Mouse (Mus musculus): ENCODE data around the gene Dag1. TPM values are rescaled to one million over a fixed set of nuclear protein-coding genes. Genes with fewer than 3 reads are reported as not detected.
"Not testable (repeated sequence)": the region's sequence is repeated elsewhere in the genome, so short reads cannot be mapped to it uniquely, and the experiment has no call there.

Gene Dag1
- total RNA-seq, 2 experiments from 2014 or later: 3.8 to 16.1 TPM

- ATAC-seq (replicated peaks; ENCODE audit: poor library complexity): no peak
Observed at GRCm38 (mm10) chr9:108274476-108275330, 10.9 kb upstream of the Dag1 start.

DNA sequence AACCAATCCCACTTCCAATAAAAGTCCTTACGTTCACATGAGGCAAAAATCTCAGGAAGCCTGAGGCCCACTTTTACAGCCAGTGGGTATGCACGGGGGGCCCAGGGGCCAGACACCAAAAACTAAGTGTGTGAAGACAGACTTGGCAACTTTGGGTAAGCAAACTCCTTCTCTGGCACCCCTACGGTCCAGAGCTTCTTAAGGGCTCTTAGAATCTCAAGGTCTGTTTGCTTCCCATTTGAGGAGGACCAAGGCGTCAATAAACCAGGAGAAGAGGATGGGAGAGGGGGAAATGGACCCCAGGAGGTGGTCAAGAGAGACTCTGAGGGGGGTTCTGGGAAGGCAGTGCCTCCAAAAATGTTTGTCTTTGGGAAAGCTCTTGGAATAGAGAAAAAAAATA lies 9.7 kb upstream of the Dag1 start:
- ATAC-seq (replicated peaks; ENCODE audit: poor library complexity): no peak

DNA sequence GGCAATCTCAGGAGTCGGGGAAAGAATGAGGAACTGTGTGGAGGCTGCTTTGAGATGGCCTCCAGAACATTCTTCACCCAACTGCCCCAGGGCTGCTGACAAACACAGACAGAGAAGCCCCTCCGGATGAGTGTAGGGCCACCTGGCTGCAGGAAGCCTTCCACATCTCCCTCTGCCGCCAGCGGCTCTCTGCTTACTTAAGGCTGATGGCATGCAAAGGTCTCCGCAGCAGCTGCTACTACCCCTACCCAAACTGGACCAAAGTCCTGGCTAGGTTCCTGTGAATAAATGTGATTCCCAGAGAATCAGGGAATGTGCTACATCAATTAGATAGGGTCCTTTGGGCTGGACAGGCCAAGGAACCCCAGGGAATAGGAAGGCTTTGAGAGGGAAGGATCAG lies 8.9 kb upstream of the Dag1 start:
- ATAC-seq (replicated peaks; ENCODE audit: poor library complexity): no peak

DNA sequence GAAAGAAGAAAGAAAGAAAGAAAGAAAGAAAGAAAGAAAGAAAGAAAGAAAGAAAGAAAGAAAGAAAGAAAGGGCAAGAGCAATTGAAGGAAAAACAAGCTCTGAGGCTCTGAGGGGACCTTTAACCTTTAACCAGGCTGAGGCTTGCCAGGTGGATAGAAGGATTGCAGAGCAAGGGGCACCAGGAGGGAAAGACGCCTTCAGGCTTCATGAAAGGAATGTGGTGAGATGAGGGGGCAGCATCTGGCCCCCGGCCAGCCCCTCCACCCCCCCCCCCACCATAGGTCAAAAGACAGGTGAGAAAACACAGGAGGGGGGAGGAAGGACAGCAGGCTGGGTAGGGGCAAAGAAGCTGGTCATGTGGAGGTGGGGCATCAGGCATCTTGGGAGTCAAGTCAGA lies 8.2 kb upstream of the Dag1 start:
- ATAC-seq (replicated peaks; ENCODE audit: poor library complexity): no peak

GRCm38 (mm10) chr9:108268701-108269100 lies 4.9 kb upstream of the Dag1 start:
- not testable (repeated sequence) for ATAC-seq (replicated peaks; ENCODE audit: poor library complexity)

GRCm38 (mm10) chr9:108267691-108268090 lies 3.9 kb upstream of the Dag1 start:
- no peak for ATAC-seq (replicated peaks; ENCODE audit: poor library complexity)

DNA sequence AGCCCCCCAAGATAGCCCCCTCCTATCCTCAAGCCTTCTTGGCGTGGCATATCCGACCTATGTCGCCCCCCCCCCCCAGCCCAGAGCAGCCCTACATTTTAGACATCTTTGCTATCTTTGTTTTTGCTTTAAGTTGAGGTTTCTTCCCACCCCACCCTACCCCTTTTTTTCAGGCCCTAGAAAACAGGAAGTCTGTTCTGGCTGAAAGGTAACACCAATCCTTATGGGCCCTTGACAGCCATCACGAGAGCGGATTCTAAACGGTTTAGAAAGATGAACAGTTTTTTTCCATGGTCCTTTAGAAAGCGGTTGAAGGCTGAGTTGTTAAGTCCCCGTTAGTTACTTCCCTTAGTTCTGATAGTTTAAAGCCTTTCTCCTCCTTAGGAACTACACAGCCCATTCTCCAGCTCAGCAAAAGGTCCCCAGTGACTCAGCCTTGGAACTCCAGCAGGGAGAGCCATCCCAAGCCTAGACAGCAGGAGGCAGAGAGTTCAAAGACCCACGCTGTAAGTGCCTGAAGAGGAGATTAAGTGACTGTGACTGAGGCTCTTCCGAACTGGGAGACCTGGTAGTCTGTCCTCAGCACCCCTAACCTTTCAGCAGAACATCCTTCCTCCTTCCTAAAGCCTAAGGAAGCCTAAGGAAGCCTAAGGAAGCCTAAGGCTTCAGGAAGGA lies 2.6 kb upstream of the Dag1 start:
- ATAC-seq (replicated peaks; ENCODE audit: poor library complexity): no peak

DNA sequence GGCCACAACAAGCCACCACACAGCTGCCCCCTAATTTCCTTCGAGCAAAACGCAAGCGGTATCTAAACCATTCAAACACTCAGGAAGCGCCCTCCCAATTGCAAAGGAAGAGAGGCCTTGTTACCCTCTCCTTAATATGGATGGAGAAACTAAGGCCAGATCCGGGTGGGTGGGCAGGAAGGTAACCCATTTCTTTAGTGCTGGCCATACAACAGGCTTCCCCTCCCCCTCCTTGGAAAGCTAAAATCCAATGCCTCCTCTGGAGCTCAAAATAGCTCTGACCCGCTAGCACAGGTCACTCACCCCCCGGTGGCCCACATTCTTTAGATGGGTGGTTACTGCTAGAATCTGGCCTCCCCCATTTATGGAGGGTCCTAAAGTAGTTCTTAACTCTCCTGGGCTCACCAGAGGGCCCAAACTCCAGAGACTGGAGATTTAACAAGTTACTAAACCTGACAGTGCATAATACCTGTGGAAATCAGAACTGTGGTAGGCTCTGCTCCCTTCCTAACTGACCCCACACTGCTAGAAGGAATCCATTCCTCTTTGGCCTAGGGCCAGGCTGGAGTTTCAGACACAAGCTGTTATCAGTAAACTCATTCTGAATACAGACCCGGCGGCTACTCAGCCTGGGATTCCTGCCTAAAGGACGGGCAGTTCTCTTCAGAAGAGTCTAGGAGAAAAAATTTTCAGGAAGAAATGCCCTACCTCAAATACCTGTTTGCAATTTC lies 598 bp upstream of the Dag1 start:
- peak; percentile 6 for ATAC-seq (replicated peaks; ENCODE audit: poor library complexity)

GRCm38 (mm10) chr9:108263131-108263681 lies 552 bp downstream of the Dag1 start:
- peak; percentile 5 for ATAC-seq (replicated peaks; ENCODE audit: poor library complexity)

GRCm38 (mm10) chr9:108262494-108263049 lies 1.2 kb downstream of the Dag1 start:
- ATAC-seq (replicated peaks; ENCODE audit: poor library complexity): no peak

- ATAC-seq (replicated peaks; ENCODE audit: poor library complexity): no peak
Observed at GRCm38 (mm10) chr9:108261865-108262264, 1.9 kb downstream of the Dag1 start.

GRCm38 (mm10) chr9:108260526-108260925 lies 3.2 kb downstream of the Dag1 start:
- no peak for ATAC-seq (replicated peaks; ENCODE audit: poor library complexity)

GRCm38 (mm10) chr9:108252766-108253165 lies 11.0 kb downstream of the Dag1 start:
- ATAC-seq (replicated peaks; ENCODE audit: poor library complexity): no peak

DNA sequence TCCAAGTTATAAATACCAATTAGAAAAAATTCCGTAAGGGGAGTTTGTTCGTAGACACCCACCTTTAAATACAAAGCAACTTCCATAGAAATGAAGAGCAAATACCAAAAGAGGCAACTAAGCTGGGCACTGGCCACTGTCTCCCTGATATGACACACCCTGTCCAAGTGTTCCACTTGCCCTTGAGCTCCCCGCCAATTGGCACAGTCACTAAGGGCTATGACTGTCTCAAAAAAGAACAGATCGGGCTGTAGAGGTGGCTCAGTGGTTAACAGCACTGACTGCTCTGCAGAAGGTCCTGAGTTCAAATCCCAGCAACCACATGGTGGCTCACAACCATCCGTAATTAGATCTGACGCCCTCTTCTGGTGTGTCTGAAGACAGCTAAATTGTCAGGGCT lies 11.9 kb downstream of the Dag1 start:
- no peak for ATAC-seq (replicated peaks; ENCODE audit: poor library complexity)

DNA sequence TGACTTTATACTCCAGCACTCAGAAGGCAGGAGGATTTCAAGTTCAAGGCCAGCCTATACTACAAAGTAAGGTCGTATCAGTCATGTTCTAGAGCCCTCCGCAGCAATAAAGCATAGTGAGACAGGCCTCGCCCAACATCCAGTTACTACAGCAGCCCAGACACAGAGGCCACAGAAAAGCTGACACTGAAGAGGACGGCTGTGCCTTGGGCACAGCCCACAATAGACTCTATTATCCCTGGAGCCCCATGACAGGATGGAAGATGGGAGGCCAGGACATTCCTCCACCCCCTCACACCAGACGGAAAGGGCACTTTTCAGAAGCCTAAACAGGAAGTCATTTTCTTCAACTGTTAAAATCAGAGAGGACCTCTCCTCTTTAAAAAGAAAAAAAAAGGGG lies 14.8 kb downstream of the Dag1 start:
- ATAC-seq (replicated peaks; ENCODE audit: poor library complexity): no peak

DNA sequence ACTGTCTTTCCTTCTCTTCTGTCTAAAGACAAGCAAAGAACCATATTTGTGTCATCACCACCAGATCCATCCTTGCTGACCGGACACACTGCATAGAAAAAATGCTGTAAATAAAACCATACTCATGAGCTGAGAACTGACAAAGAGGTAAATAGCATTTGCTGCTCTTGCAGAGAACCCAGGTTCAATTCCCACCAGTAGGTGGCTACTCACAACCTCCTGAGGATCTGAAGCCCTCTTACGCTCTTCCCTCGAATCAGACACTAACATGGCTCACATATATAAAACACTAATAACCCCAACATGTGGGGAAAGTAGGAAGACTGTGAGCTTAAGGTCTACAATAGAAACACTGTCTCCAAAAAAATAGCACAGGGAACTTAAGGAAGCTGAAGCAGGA lies 18.8 kb downstream of the Dag1 start:
- peak; percentile 52; the same call in 1 of the 2 replicates for ATAC-seq (replicated peaks; ENCODE audit: poor library complexity)

DNA sequence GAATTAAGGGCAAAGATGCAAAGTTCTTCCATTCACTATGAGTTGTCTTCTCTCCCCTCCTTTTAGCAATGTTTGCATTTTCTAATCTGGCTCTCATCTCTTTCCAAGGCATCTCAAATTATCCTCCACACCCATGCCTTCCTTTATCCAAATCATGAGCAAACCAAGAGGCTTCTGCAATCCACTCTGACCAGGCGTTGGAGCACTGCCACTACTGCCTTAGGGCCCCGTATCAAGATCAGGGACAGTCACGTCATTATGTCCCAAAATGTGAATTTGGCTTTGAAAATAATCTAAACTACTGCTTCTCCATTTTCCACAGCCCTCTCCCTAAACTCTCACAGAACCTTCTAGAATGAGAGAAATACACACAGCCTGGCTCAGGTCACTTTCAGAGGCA lies 19.2 kb downstream of the Dag1 start:
- ATAC-seq (replicated peaks; ENCODE audit: poor library complexity): peak; percentile 71

GRCm38 (mm10) chr9:108239951-108240350 lies 23.8 kb downstream of the Dag1 start:
- ATAC-seq (replicated peaks; ENCODE audit: poor library complexity): no peak

DNA sequence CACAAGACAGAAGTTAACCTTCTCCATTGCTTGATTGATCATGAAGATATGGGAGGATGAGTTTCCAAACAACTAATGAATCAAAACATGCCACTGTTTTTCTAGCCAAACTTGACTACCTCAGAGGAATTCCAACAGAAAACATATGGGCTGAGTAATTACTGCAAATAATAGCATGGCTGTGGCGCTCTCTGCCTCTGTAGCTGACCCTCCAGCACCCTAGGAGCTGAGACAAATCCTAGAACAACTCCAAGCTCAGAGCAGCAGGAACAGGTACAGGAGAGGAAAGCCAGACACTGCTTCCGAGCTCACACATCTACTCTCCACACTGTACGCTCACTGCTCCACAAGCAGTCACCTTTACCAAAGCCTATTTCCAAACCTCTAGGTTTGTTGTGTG lies 24.9 kb downstream of the Dag1 start:
- no peak for ATAC-seq (replicated peaks; ENCODE audit: poor library complexity)

DNA sequence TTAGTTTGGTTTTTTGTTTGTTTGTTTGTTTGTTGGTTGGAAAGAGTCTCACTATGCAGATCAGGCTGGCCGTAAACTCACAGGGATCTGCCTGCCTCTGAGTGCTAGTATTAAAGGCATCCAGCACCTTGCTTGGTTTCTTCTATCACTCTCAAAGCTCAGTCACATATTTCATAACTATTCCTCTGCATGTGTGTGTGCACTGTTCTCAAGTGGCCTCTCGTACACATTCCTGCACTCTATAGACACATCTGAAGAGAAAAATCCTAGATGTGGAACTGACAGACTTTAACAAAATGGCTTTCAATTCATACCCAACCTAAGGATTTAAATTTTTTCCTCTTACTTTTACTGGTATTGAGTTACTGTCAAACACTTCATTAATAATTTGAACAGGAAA lies 25.4 kb downstream of the Dag1 start:
- no peak for ATAC-seq (replicated peaks; ENCODE audit: poor library complexity)

DNA sequence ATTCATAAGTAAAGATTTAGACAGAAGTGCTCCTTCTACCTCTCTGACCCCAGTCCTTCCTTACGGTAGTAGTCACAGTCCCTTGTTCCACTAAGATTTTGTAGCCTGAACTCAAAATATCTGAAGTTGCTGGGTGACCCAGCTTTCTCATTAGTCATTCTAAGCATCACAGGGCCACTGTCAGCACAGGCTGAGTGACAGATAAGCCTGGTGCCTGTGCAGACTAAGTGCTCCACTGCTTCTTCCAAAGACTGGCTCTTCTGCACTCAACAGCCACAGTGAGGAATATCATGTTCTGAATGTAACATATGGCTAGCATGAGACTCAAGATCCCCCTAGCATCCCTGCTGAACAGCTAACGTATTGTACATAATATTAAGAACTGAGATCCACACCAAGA lies 29.1 kb downstream of the Dag1 start:
- no peak for ATAC-seq (replicated peaks; ENCODE audit: poor library complexity)
